Mouse (Mus musculus) right cerebral cortex, adult 2 months (tissue): ENCODE measurements around the gene Slc35e3.
"Not testable (repeated sequence)": the region's sequence is repeated elsewhere in the genome, so short reads cannot be mapped to it uniquely, and the experiment has no call there.

ENCODE experiments used
- DNase-seq, 2 experiments: peaks; one replicate each; pipeline ENCODE4 v3.0.0; 2021 to 2022; ENCODE audit warnings: low spot score in 2 of 2

Gene Slc35e3

DNA sequence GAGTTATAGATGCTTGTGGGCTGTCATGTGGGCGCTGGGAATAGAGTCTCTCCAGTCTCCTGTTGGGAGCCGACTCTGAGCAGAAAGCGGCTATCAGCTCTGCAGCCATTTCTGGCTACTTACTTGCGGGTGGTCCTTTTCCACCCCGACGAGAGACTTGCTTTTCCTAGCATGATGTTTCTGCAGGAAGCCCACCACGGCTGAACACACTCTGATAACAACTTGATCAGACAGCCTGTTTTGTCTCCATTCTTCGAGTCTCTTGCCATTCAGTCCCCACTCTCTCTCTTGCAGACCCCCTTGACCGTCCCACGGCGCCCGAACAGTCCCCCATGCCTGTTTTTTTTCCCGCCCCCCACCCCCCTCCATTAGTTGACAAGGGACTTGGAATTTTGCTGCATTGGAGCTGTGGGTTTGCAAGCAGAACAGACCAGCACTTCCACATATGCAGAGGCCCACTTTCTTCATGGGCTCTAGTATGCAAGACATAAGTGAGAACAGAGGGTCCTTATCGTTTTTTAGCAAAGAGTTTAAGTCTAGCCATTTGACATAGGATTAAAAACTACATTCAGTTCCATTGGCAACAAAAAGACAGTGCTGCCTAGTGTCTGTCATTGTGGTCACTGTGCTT is 13.1 kb downstream of the Slc35e3 start:
- DNase-seq, result no peak

DNA sequence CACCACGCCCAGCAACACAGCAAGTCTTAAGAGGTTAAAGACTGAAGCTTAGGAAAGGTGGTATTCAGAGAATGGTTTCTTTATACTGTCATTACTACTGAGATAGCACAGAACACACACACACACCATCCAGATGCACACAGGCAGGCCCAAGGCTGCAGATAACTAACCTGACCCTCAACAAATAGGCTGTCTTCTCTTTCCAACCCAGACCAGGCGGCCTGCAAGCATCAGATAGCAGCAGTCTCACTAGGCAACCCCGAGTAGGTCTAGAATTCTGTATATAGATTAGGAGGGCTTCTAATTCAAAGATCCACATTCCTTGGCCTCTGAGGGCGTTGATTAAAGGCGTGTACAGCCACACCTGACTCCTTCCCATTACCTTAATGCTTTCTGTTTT is 14.0 kb downstream of the Slc35e3 start:
- no peak for DNase-seq

DNA sequence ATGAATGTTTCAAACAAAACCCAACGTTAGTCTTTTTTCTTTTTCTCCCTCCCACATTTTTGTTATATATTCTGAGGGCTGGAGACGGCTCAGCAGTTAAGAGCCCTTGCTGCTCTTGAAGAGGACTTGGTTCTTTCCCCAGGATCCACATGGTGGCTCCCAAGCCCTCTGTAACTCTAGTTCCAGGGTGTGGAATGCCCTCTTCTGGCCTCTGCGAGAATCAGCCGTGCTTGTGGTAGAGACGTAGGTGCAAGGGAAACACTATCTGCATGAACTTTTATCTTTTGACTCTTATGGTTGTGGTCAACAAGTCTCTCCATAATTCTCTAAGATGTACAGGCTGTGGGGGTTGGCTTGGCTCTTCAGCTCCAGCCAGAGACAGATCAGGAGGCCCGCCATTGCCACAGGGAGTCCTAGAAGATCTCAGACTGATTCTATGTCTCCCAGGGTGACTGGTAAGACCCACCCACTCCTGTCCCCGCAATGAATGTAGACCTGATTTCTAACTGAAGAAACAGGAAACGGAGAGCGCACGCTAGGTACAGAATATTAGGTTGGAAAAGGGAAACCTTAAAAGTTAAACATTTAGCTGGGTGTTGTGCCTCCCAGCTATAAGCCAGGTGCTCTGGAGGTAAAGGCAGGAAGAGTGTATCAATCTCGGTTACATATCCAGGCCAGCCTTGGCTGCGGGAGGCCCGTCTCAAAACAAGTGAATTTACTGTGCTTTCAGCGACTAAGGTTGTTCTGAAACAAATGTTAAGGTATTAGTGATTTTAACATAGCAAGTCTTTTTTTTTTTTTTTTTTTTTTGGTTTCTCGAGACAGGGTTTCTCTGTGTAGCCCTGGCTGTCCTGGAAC is 14.7 kb downstream of the Slc35e3 start:
- DNase-seq, result peak in 1 of 2 experiments; percentile 57

DNA sequence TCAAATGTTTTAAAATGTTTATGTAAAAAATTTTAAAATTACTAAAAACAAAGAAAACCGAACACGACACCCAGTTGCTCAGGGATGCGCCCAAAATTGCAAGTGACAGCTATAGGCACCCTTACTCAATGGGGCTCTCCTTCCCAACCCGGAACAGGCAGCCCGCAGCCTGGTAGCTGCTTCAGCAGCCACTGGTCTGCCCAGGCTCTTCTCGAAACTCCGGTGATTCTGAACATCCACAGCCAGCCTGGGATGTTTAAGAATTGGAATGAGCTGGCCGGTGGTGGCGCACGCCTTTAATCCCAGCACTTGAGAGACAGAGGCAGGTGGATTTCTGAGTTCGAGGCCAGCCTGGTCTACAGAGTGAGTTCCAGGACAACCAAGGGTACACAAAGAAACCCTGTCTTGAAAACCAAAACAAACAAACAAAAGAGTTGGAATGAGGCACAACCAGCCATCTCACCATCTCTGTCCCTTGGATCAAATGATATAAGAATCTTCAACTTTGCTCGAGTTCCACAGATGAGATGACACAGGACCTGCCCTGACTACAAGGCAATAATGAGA is 15.4 kb downstream of the Slc35e3 start:
- no peak for DNase-seq

DNA sequence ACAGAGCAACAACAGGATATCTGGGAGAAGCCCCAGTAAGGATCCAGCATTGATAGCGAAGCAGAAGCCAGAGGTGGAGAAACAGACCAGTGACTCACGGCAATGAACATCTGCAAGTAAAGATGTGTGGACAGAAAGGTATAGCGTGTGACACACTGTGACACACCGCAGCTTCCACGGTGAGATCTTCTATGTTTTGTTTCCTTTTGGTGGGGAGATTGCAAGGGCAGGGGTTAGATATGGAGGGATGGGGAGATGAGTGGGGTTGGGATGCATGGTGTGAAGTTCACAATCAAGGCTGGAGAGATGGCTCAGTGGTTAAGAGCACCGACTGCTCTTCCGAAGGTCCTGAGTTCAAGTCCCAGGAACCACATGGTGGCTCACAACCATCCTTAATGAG is 16.0 kb downstream of the Slc35e3 start:
- DNase-seq, result no peak

DNA sequence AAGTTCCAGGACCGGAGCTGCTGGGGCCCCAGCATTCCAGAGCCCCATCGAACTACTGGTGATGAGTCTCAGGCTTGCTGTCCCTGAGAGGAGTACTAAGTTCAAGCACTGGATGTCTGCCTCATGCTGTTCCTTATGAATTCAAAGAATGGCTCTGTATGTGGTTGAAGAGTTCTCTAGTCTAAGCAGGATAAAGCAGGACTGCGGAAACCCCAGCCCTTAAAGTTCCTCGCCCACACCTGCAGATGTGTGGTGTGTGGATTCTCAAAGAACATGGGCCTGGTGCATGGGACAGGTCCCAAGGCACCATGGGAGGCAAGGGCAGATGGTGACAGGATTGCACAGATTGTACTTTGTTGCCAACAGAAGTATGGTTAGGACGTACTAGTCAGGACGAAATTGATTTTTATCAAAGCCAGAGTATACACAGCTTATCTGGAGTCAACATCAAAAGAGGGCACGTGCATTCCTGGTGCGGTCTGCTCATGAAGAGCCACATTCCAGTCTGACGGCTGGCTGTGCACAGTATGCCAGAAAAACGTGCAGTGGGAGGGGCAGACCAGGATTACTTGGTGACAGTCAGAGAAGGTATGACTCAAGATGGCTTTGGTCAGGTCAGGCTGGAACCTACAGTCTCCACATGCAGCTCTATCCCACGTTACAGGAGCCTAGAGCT is 16.9 kb downstream of the Slc35e3 start:
- DNase-seq, result no peak

DNA sequence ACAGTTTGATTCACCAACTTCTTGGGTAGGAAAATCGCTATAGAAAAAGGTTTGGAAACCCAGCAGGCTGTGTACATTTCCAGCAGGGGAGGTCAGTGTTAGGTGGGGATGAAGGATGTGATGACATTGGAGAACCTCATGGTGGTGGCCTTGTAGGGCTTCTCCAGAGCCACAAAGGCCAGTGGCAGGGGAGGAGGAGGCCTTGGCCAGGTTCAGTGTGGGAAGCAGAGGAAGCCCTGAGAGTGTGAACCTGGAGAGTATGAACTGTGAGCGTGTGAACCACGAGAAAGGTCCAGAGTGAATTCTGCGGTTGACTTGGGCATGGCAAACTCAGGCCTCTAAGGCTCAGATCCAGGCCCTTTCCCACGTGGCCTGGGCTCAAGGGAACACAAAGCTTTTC is 17.6 kb downstream of the Slc35e3 start:
- DNase-seq, result no peak

DNA sequence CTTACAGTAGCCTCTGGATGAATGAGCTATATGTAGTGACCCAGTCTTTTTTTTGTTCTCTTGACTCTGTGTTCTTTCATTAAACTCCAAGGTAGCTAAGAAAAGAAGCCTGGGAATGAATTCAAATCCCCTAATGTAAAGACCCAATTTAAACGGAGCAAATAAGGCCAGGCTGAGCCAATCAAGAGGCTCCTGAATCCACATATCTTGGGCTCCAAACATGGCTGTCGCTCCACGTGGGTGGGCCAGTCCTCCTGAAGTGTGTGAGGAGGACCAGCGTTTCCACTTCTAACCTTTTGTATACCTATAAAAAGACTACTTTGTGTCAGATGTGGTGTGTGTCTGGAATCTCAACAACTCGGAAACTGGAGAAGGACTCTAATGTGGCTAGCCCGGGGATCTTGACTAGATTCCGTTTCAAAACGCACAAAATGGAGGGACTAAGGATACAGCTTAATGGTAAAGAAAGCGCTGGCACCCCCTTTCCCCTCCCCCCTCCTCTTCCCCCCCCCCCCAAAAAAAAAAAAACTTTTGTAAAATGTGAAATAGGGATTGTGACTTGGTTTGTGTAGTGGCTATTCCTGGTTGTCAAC is 18.6 kb downstream of the Slc35e3 start:
- DNase-seq, result no peak

DNA sequence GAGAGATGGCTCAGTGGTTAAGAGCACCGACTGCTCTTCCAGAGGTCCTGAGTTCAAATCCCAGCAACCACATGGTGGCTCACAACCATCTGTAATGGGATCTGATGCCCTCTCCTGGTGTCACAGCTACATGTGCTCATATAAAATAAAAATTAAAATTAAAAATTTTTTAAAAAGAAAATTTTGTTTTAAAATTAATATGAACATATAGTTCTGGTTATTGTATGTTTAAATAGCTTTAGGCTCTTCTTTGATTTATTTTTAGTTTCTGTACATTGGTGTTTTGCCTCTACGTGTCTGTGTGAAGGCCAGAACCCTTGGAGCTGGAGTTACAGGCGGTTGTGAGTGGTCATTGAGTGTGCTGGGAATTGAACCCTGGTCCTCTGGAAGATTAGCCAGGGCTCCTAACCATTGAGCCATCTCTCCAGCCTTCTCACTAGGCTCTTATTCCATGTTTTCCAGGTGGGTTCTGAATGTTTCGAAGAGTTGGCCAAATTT is 19.2 kb downstream of the Slc35e3 start:
- DNase-seq, result no peak

DNA sequence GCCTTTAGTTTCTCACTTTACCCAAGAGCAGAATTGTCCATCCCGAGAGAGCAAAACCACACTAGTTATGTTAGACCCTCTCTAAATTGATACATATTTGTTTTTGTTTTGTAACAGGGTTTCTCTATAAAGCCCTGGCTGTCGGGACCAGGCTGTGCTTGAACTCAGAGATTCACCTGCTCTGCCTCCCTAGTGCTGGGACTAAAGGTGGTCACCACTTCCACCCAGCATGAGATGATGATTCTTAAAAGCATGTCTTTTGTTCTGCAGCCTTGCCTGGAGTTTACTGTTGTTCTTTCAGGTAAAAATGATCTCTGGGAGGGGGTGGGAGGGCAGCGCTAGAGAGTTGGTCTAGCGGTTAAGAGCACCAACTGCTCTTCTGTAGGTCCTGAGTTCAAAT is 19.8 kb downstream of the Slc35e3 start:
- DNase-seq, result no peak

DNA sequence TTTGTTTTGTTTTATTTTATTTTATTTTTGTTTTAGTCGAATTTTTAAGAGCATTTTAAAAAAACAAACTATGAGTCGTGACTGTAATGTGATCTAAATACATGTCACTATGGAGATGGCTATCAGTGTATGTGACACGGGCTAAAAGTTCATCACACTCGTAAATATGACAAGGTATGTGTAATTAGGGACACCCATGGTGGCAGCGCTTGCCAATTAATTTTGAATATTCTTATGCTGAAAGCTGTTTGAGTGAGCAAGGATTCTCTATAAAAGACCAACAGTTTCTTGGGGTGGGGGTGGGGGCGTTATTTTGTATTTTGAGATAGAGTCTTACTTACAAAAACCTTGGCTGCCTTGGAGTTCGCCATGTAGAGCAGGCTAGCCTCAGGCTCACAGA is 20.5 kb downstream of the Slc35e3 start:
- no peak for DNase-seq

DNA sequence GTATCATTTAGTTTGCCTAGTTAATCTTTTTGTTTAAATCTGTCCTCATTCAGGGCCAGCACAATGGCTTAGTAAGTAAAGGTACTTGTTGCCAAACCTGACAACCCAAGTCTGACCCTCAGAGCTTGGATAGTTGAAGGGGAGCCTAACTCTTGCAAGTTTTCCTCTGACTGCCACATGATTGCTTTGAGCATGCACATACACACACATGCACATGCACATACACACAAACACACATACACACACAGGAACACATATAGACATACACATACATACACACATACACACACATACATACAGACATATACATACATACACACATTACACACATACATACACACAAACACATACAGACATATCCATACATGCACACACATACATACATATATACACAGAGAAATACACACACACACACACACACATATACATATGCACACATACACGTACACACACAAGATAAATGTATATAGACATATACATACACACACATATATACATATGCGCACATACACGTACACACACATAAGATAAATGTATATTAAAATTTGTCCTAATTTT is 21.3 kb downstream of the Slc35e3 start:
- DNase-seq, result no peak

DNA sequence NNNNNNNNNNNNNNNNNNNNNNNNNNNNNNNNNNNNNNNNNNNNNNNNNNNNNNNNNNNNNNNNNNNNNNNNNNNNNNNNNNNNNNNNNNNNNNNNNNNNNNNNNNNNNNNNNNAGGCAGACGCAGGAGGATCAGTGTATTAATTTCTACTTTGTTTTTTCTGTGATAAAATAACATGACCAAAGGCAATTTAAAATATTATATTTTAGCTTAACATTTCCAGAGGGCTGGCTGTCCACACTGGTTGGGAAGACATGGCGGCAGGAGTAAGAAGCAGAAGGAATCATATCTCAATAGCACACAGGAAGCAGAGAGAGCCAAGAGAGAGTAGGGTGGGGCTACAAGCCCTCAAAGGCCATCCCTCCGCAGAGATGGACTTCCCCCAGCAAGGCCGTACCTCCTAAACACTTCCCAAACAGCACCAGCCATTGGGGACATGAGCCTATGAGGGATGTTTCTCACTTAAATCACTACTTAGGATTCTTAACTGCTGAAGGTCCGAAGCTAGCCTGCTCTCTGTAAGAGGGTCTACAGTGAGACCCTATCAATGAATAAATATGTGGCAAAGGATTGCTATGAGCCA is 21.9 kb downstream of the Slc35e3 start:
- DNase-seq, result no peak

DNA sequence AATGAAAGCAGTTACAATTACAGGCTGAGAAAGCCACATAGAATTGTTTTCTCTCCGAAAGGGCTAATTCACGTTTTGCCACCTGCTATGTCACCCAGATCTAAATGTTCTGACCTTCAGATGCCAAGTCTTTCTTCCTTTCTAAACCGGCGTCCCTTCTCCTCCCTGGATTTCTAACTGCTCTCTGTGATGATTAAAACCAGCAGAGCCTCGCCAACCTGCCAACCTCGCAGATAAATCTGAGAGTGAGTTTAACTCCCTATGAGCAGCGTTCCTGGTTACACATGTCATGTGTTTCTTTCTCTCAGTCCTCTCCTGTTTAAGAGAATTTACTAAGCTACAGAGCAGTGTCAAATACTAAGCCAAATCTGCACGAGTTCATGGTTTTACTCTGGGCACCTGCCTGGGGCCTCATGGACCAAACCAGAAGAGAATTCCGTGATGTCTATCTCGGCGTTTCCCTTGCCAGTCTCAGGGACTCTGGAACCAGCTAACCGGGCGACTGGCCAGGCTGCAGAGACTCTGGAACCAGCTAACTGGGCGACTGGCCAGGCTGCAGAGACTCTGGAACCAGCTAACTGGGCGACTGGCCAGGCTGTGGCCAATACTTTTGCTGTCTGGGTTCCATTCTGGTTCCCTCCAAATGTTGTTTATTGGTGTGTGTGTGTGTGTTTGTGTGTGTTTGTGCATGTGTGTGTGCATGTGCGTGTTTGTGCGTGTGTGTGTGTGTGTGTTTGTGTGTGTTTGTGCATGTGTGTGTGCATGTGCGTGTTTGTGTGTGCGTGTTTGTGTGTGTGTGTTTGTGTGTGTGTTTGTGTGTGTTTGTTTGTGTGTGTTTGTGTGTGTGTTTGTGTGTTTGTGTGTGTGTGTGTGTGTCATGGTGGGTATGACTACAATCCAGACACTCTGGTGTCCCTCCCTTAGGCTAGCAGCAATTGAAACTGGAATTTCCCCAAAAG is 27.7 kb downstream of the Slc35e3 start:
- DNase-seq, result peak; percentile 37 to 48

DNA sequence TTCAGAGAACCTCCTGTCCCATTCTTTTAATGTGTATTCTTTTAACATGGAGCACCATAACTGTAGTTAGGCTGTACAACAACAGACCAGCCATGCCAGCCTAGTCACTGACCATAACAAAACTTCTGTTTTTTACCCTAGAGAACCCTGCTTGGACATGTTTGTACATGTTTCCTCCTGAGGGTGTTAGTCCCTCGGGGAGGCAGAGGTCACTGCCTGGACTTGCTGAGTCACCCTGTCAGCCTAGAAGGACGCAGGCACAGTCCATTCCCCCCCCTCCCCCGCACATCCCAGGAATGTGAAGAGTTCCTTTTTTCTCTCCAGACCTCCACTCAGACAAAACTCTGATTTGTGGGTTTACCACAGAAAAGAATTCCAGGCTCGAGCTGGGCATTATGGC is 28.6 kb downstream of the Slc35e3 start:
- no peak for DNase-seq

DNA sequence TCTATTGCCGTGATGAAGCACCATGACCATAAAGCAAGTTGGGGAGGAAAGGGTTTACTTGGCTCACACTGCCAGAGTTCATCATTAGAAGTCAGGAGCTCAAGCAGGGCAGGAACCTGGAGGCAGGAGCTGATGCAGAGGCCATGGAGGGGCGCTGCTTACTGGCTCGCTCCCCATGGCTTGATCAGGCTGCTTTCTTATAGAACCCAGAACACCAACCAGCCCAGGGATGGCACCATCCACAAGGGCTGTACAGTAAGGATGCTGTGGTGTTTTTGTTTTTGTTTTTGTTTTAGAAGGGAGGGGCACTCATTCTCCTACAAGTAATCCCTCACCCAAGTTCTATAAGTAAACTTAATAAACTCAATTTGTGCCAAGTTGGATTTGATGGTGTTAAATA is 29.5 kb downstream of the Slc35e3 start:
- no peak for DNase-seq

DNA sequence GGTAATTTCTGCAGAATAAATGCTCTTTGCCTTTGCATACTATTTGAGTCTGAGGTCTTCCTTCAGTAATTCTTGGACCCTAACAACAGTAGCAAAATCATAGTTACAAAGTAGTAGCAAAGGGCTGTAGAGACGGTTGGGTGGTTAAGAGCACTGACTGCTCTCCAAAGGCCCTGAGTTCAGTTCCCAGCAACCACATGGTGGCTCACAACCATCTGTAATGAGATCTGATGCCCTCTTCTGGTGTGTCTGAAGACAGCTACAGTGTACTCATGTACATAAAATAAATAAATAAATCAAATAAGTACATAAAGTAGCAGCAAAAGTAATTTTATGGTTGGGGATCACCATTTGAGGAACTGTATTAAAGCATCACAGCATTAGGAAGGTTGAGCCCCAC is 30.5 kb downstream of the Slc35e3 start:
- DNase-seq, result not testable (repeated sequence)

DNA sequence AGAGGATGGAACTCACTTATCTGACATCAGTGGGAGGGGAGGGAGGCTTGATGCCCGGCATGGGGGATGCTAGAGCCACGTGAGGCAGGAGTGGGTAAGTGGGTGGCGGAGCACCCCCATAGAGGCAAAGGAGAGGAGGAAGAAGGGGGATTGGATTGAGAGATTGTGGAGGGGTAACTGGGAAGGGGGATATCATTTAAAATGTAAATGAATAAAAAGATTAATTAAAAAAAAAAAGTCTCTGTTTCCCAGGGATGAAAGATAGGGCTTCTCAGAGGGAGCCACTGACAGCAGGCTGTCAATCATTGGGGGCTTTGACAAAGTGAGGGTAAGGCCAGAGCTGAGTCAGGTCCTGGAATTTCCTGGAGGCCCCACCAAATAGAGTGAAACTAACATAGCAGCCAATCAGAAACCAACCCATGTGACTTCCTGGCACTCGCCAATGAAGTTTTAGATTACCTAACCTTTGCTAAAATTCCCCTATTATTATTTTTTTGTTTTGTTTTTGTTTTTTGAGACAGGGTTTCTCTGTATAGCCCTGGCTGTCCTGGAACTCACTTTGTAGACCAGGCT is 31.2 kb downstream of the Slc35e3 start:
- DNase-seq, result no peak

DNA sequence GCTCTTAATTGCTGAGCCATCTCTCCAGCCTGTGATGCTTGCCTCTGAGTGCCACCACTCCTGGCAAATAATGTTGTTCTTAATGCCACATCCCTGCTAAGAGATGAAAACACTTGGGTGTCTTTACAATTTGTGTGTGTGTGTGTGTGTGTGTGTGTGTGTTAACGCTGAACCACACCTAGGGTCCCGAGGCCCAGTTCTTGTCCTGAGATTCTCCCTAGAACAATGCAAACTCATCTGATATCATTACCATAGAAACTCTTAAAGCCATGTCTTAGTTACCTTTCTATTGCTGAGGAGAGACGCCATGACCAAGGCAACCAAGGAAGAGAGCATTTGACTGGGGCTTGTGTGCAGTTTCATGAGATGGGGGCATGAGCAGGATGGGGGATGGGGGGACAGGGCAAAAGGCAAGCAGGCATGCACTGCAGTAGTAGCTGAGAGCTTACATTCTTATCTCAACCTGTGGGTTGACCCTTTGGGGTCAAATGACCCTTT is 32.1 kb downstream of the Slc35e3 start:
- DNase-seq, result no peak

DNA sequence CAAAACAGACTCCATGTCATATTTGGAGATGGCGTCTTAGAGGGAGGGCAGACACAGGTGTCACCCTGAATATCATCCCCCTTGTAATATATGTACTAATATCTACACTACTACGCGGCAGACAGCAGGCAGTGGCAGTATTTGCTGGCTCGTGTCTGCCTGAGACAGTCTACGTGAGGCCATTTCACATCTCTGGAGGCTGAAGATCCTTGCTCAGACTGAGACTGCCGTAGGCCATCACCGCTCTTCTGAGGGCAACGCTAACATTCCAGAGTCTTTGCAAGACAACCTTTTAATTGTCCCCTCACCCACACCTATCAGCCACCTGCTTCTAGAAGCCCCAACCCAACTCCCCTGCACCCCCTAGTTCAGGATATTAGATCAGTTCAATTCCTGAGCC is 32.7 kb downstream of the Slc35e3 start:
- no peak for DNase-seq
